Mouse (Mus musculus) heart, postnatal 14 days (tissue): ENCODE measurements around the gene Acad9. TPM values are rescaled to one million over a fixed set of nuclear protein-coding genes. Genes with fewer than 3 reads are reported as not detected.

ENCODE experiments used
- DNase-seq, 2 experiments: peaks; one replicate each; pipeline ENCODE4 v3.0.0; 2021 to 2022
- intact Hi-C: fragments of 180-260 bp; cut with DNase I; formaldehyde crosslinking; loops from one replicate; pipeline ENCODE4 v1.15.1; 2025
- long read RNA-seq, 2 experiments: library from polyadenylated mRNA; stranded (forward); transcript quantifications; one replicate each; pipeline ENCODE4 v2.0.0; 2021
- total RNA-seq, 2 experiments: library from RNA; stranded (reverse); gene quantifications; 2 replicates each; pipeline ENCODE4 v1.2.3; 2021

The Acad9 gene
- total RNA-seq: 10 to 100 TPM; 46.8 to 59.2 TPM
- long read RNA-seq, experiment 1, transcript Acad9-201 (18 exons, 3,930 nt): major isoform, 84 of 89 reads
- long read RNA-seq, experiment 1, partial matches to known transcripts: 1 of 89 reads
- long read RNA-seq, experiment 1, other reads (novel, unspliced or antisense): 3 of 89 reads
- long read RNA-seq, experiment 2, transcript Acad9-201 (18 exons, 3,930 nt): major isoform, 91 of 99 reads
- long read RNA-seq, experiment 2, partial matches to known transcripts: 2 of 99 reads
- long read RNA-seq, experiment 2, other reads (novel, unspliced or antisense): 5 of 99 reads

DNA sequence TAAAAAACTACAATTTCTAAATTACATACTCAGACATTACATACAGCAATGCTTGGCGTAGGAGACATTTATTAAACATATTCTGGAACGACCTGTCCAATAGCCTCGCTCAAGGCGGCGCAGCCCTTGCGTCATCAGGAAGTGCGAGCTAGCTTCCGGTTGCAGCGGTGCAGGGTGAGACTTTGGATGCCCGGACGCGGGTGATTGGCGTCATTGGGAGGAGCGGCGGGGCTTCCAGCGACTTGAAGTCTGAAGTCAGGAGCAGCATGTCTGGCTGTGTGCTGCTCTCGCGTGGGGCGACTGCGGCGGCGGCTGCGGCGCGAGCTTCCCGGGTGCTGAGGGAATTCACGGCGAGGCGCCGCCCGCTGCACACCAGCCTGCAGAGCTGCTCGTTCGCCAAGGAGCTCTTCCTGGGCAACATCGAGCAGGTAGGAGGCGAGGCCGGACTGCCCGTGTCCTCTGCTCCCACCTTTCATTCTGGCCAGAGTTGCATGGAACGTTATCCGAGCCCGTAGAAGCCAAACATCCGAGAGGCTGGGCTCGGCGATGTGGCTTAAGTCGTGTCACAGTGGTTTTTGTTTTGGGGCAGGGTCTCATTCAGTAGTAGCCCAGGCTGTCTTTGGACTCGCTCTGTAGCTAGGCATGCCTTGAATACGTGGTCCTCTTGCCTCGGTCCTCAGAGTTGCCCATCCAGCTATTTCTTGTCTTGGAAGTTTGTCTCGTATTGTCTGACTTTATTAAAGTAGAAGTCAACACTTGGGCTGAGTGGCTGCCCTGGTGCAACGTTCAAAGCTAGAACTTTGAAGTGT, at the start of gene Acad9:
Gene Acad9, plus strand, starts transcription at position 137 of the 809 bp plus-strand sequence.
- intact Hi-C loops: loop anchor here (10.0 kb wide), 1 partner anchor 409 kb away; the partner anchor contains the start of genes 1810062G17Rik and Anxa5
- peak; percentile 92 to 96 for DNase-seq

DNA sequence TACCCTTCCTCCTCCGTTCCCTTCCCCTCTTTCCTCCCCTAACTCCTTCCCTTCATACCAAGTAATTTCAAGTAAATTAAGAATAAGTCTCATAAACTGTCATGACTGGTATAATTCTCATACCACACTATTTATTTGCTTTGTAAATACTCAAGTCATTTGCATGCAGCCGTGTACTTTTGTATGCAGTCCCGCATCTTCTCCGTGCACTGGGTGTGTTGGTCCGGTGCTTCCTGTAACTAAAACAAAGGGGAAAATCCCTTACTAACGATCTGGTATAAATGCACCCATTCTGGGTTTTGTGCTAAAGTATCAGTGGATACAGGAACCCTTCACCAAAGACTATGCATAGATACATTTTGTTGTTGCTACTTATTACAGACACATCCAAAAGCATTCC, 40.0 kb upstream of the Acad9 start:
- DNase-seq: no peak
- intact Hi-C loops: no loop called here

- intact Hi-C loops: no loop called here
- DNase-seq: no peak
Observed at GRCm38 (mm10) chr3:36029993-36030392, 35.8 kb upstream of the Acad9 start.

DNA sequence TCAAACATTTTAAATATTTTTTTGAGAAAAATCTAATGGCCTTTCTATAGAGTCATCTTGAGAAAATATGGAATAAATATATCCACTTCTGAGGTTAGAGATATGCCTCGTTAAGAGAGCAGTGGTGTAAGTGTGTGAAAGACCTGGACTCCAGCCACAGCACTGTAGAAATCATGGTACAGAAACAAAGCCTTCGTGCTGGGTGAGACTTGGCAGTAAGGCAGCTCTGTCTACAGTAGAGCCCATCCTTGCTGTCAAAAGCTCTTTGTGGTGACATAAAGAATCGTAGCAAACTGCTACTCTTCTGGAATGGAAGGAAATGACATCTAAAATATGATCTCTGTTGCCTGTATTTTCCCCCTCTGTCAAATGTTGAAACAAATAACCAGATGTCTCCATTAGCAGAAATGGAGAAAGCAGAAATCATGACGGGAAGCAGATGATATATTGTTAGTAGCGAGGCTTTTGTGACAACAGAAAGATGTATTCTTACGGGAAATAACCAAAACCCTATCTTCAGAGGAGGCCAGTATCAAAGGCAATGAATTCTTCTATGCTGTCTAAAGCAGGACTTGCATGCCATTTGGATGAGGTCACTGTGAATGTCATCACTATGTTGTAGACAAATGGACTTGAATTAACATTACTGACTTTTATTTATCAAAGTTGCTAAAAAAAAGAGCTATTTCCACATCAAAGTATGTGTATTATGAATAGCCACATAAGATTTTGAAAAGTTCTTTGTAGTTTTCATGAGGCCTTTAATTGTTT, 33.9 kb upstream of the Acad9 start:
- no peak for DNase-seq
- intact Hi-C loops: no loop called here

- no peak for DNase-seq
- intact Hi-C loops: no loop called here
Observed at GRCm38 (mm10) chr3:36044520-36044919, 21.3 kb upstream of the Acad9 start.

DNA sequence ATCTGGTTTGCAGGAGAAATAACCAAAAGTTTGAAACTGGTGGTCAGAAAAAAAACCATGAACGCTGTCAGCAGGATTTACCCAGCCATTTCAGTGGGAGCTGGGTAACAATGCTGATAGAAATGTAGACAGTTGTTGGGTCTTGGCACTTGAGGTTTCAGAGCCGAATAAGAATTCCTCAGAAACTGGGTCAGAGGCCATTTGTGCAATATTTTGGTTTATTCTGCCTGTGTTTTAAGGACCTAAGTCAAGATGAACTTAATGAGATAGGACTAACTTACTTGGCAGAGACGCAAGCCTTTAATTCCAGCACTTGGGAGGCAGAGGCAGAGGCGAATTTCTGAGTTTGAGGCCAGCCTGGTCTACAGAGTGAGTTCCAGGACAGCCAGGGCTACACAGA, 20.7 kb upstream of the Acad9 start:
- DNase-seq: no peak
- intact Hi-C loops: no loop called here

DNA sequence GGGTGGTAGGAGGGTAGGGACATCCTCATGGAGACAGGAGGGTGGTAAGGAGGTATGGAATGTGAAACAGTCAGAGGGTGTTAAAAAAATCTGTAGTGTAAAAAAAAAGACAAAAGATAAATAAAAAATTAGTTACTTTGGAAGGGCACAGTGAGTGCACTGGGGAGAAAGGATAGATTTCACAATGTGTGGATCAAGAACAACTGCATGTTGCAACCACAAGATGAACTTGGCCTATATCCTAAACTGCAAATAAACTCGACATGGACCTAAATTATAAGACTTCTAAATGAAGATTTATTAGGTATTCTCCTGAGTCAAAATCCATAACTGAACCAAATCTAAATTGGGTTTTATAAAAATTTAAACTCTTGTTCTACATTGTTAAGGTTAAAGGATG, 16.7 kb upstream of the Acad9 start:
- intact Hi-C loops: no loop called here
- no peak for DNase-seq

DNA sequence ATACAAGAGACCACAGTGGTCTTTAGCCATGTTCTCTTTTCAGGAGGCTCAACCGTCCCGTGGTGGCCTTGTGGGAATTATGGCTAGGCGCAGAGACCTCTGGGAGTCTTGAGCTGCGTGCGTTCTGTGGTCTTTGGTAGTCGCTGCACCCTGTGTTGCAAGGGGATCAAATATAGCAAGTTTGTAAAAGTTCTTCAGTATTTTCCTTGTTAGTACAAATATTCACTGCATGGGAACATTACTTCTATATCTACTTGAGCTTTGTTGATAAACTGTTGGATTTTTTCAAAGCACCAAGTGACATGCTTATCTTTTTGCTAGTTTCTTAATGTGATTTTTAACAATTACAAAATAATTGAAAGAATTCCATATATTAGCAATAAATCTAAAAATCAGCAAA, 12.3 kb upstream of the Acad9 start, which contains the start of gene Ccdc144b:
Gene Ccdc144b, minus strand, starts transcription at position 101 of the 400 bp plus-strand sequence.
- intact Hi-C loops: no loop called here

GRCm38 (mm10) chr3:36060096-36060850, 5.5 kb upstream of the Acad9 start:
- intact Hi-C loops: loop anchor here (1.0 to 10.0 kb wide), 4 partner anchors 308 to 415 kb away; partner anchors contain the start of genes 1810062G17Rik, Anxa5 and Atp11b
- DNase-seq: peak; percentile 63 to 79

More for the DNA sequence above, 12.3 kb upstream of the Acad9 start, which contains the start of gene Ccdc144b:
- no peak for DNase-seq

DNA sequence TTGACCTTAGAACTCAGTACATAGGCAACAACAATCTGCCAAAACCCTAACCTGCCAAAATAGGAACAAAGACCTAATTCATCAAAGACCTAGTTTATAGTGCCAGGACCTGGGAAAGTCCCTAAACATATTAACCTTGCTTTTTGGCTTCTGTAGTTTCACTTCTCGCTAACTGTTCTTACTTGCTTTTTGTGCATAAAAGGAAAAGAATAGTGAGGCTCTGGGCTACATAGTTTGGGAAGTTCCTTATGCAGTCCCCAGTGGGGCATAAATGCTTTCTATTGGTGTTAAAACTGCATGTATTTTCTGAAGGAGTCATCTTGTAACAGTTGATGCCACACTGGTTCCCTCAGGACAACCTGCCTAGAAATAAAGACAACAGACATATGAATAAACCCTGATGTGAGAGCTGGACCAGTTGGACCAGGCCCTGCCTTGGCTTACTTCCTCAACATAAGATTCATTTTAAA, 1.2 kb upstream of the Acad9 start:
- intact Hi-C loops: loop anchor here (5.0 to 10.0 kb wide), 2 partner anchors 312 to 410 kb away; partner anchors contain the start of genes 1810062G17Rik, Anxa5 and Atp11b
- no peak for DNase-seq

DNA sequence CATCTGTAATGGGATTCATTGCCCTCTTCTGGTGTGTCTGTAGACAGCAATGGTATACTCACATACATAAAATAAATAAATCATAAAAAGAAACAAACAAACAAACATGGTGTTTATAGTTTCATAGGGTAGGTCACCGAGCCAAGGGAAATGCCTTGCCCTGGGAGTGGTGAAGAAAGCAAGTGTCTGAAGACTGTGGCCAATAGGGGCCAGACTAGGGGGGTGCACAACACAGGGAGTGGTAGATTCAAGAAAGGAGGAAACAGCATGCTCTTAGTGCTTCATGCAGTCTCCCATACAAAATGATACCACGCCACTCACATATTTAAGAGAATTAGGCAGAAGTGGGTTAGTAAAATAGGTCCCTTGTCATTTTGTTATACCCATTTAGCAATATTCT, 613 bp upstream of the Acad9 start:
- no peak for DNase-seq
- intact Hi-C loops: loop anchor here (10.0 kb wide), 1 partner anchor 410 kb away; the partner anchor contains the start of genes 1810062G17Rik and Anxa5

- DNase-seq: no peak
- intact Hi-C loops: loop anchor here (10.0 kb wide), 1 partner anchor 407 kb away; the partner anchor contains the start of genes 1810062G17Rik and Anxa5
Observed at GRCm38 (mm10) chr3:36067731-36068130, 2.0 kb downstream of the Acad9 start.

- DNase-seq: no peak
- intact Hi-C loops: no loop called here
Observed at GRCm38 (mm10) chr3:36070436-36070835, 4.7 kb downstream of the Acad9 start.

DNA sequence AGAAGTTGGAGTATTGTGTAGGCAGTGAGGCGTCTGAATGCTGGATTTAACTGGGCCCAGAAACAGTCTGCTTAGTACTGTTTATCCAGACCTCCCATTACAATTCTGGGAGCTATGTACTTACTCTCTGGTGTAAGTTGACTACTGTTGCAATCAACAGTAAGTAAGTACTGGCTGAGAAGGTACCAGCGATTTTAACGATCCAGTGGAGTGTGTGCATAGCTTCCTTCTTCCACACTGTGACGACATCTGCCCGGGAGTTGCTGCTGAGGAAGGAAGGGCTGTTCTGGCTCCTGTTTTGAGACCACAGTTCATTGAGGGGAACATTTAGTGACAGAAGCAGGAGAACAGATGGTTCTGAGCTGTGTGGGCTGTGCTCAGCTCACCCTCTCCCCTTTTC, 5.3 kb downstream of the Acad9 start:
- intact Hi-C loops: no loop called here
- DNase-seq: no peak

GRCm38 (mm10) chr3:36074231-36074630, 8.5 kb downstream of the Acad9 start:
- intact Hi-C loops: no loop called here
- no peak for DNase-seq

- no peak for DNase-seq
- intact Hi-C loops: no loop called here
Observed at GRCm38 (mm10) chr3:36075466-36075865, 9.7 kb downstream of the Acad9 start.

DNA sequence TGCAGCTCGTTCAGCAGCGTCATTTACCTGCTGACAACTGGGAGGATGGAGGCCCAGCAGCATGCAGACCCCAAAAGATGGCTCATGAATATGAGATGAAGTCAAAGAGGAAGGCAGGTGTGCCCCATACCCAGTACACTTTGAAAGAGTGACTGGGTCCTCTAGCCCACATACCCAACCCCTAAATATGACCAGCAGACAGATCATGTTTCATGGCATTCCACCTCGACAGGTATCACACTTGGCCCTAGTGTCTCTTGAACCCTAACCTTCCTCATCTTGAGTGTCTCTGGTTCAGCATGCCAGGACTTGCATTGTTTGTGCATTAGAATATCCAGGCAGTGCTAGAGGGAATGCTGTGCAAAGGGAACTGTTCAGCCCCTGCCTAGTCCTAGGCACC, 11.6 kb downstream of the Acad9 start:
- no peak for DNase-seq
- intact Hi-C loops: no loop called here

DNA sequence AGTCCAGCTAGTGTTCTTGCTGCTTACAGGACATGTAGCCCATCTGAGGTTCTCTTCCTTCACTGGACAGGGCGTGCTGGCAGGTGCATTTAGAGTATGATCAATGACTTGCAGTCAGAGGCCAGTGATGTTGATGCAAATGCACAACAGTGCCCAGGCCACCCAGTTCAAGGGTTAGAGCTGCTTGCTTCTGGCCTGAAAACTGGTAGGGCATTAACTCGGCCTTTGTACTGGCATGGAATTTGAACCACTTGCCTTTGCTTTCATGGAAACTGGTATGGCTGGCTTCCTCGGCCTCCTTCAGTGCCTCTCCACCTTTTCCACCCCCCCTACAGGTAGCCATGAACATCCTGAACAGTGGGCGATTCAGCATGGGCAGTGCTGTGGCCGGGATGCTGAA, 14.1 kb downstream of the Acad9 start:
- intact Hi-C loops: no loop called here
- no peak for DNase-seq

DNA sequence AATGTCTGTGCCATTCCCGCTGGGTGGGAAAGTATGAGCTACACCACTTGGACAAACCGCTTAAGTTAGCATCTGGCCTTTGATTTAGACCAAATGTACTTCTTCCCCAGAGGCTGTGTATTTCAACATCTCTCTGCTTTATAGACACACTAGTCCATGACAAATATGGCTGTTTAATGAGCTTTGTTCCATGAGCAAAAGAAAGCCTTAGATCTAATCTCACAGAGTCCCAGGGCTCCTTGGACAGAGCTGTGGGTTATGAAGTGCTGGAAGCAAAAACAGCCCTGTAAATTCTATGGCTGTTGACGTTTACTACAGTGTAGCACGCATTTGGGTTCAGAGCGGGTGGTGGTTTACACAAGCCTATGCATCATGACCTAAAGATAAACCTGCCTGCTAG, 15.0 kb downstream of the Acad9 start:
- intact Hi-C loops: no loop called here

GRCm38 (mm10) chr3:36082843-36083242, 17.1 kb downstream of the Acad9 start:
- intact Hi-C loops: no loop called here
- DNase-seq: no peak

More for the DNA sequence above, 15.0 kb downstream of the Acad9 start:
- no peak for DNase-seq
